Mouse (Mus musculus): ENCODE measurements around the gene March4.

The March4 gene

GRCm38 (mm10) chr1:72530516-72531196, 6.1 kb downstream of the March4 start:
- no peak for DNase-seq (ENCODE audit: low spot score in 2 of 2)

DNA sequence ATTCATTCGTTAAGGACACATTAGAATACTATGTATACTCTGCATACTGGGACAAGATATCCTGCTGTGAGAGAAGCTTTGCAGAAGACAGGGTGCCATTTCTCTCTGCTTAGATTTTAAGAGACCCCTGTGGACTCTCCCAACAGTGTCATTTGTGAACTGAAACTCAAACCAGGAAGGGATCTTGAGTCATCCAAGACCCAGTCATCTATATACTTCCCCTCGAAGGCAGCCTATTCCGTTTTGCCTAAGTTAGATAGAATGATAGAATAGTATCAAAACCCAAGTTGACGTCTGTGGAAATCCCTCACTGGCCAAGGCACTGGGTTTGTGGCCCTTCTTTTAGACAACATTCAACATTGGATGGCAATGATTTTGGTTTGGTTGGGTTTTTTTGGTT, 7.5 kb downstream of the March4 start:
- no peak for DNase-seq (ENCODE audit: low spot score in 2 of 2)

DNA sequence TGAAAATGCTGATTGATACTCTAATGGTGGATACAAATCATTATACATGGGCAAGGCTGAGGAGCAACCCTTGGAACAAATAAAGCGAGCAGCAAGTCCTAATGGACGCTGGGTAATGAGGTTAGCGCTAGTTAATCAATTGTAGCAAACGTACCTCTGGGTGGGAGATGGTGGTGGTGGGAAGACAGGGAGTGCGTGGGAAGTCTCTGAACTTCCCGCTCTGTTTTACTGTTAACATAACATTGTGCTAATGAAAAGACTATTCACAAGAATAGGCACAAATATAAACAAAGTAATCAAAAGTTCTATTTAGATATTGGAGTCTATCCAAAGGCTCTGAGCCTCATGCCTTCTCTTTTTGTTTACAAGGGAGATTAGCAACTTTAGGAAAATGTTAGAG, 13.1 kb downstream of the March4 start:
- DNase-seq (ENCODE audit: low spot score in 2 of 2): no peak

DNA sequence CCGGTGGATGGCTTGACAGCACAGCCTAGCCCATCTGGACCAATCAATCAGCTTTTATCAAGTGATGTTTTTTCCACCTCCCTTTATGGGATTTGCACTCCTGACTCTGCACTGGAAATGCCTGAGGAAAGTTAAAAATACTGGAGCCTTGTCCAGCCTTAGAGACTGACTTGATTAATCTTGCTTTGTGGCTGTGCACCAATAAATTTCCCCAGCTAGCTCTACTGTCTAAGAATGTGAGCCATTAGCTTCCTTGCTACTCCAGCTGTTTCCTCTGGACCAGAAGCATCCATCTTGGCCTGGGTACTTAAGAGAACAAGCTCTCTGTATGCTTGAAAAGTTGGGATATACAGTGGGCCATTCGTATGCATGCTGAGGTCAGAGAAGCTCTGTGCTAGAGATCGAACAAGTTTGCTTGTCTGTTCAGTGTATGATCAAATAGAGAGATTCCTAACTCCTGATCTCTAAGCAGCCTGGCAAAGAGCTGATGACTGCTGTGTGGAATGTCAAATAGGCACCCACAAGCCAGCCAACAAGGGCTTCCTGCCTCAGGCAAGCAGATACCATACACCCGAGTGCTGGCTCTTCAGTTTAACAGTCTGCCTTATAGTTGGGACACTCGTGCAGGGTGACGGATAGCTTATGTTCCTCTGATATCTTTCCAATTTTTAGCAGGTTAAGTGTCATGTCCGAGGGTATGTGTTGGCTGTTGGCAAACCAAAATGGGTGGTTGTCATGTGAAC, 25.8 kb downstream of the March4 start:
- DNase-seq (ENCODE audit: low spot score in 2 of 2): no peak

DNA sequence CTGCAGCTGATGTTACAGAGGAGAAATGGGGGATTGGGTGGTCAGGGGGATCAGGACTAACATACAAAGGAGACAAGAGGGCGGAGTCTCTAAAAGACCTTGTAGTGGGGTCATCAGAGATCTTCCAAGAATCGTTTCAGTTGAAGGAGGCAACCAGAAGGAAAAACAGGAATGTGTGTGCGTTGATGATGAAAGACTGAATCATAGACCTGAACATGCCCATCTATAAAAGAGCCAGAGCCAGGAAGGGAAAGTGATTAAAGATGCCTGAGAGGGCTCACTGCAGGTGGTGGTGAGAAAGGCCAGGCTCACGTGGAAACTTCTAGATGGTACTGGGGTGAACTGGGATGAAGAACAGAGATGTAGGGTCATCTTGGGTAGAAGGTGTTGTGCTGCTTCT, 27.2 kb downstream of the March4 start:
- no peak for DNase-seq (ENCODE audit: low spot score in 2 of 2)

DNA sequence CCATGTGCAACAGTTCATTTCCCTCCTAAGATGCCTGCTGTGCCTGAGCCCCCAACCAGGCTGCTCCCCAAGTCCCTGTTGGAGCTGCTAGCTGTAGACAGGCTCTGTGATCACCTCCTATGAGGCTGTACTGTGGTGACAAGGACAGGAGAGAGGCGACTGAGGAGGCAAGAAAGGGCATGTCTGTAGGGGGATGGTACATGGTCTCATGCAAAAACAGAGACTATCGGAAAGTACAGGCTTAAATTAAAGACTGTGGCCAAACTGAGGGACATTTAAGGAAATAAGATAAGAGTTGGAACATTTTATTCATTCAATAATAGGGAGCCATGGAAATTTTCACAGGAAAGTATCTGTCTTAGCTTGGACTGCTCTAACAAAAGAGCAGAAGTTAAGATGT, 29.1 kb downstream of the March4 start:
- DNase-seq (ENCODE audit: low spot score in 2 of 2): no peak

DNA sequence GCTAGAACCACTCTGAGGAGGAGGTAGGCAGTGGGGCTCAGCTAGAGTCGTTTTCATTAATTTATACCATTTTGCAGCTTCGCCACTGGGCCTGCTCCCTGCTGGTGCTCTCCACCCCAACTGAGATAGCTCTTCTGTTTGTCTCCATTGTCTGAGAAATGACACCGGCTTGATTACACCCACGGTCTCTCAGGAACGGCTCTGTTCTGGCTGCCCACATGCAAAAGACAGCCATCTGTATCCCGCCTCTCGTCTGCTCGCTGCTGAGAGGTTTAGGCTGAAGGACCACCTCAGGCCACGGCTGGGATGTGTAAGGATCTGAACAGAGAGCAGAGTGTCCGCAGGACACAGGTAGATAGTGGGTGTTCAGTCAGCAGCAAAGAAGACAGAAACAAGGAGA, 30.5 kb downstream of the March4 start:
- DNase-seq (ENCODE audit: low spot score in 2 of 2): no peak

DNA sequence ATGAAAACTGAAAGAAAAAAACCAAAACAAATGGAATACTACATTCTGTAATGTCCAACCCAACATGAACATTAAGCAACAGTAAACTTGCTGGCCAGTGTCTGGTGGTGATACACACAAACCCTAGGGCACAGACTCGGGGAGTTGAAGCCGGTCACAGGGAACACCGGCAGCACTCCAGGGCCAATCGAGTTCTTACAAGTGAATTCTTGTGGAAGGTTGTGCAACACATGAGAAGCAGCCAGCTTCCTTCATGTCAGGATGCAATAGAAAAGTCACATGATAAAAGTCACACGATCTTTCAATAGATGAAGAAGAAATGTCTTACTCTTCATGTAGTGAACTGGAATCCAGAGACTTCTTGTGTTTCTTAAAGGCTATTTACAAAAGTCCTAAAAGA, 39.1 kb downstream of the March4 start:
- no peak for DNase-seq (ENCODE audit: low spot score in 2 of 2)

DNA sequence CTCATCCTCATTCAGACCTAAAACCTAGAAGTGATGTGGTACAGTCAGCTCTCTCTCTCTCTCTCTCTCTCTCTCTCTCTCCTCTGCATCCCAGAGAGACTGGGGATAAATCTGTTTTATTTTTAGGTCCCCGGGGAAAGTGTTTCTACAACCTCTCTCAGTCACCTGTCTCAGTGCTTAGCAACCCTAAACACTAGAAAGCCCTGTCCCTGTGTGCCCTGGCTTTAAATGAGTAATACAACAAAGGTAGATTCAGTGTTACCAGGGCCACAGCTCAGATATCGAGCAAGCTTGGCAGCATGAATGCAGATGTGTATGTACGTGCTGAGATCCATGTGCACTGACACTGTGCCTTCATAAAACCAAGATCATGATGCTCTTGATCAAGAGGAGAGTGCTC, 43.3 kb downstream of the March4 start:
- DNase-seq (ENCODE audit: low spot score in 2 of 2): no peak

- DNase-seq (ENCODE audit: low spot score in 2 of 2): no peak
These were observed 44.1 kb downstream of the March4 start for GRCm38 (mm10) chr1:72492666-72493065.

- no peak for DNase-seq (ENCODE audit: low spot score in 2 of 2)
These were observed 45.4 kb downstream of the March4 start for GRCm38 (mm10) chr1:72491307-72491706.

DNA sequence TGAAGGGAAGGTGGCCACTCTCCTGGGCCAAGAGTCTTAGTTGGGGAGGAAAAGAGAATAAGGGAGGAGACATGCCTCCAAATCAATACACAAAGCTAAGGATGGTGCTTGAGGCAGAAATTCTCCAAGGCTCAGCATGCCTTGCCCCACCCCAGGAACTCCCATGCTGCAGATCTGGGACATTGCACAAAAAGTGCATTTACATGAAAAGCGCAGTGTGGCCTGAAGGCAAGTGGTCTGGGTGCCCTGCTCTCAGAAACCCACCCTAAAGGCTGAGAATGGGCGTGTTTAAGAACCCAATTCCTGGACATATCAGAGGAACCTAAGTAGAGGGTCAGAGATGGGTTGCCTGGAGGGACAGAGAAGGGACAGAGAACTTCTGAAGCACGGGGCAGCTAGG, 45.9 kb downstream of the March4 start:
- no peak for DNase-seq (ENCODE audit: low spot score in 2 of 2)

DNA sequence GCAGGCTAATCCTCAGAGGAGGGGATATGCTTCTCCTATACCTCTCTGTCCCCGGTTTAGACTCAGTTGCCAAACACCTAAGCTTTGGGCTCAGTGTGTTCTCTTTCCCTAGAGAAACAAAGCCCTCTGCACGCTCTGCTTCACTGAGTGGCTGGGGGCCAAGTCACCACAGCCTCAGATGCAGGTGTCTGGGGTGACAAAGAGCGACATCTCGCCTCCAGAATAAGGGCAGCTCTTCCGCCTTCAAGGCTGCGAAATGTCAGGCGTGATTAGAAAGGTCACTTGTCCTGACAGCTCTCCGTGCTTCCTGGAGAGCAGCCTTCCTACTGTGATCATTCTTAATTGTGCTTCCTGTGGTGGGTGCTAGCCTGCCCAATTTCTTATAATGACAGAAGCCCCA, 46.5 kb downstream of the March4 start:
- DNase-seq (ENCODE audit: low spot score in 2 of 2): no peak

DNA sequence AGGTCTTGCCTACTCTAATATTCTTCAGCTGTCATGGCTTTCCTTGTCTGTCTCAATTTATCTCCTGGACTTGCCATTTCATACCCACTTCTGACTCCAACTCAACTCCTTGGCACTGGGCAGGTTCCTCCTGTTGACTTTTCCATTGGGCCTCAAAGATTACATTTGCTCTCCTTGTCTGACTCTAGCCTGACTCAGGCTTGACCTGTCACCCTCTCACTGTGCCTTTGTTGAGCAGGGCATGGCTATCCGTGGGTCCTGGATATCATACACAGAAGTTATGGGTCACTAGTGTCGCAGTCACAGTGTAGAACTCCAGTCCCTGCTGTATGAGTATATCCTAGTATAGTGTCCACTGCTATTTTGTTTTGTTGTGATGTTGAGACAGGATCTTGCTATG, 60.1 kb downstream of the March4 start:
- no peak for DNase-seq (ENCODE audit: low spot score in 2 of 2)

DNA sequence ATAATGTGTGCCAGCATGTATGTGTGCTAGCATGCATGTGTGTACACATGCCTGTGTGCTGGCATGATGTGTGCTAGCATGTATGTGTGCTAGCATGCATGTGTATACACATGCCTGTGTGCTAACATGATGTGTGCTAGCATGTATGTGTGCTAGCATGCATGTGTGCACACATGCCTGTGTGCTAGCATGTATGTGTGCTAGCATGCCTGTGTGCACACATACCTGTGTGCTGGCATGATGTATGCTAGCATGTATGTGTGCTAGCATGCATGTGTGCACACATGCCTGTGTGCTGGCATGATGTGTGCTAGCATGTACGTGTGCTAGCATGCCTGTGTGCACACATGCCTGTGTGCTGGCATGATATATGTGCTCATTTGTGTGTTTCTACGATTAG, 67.7 kb downstream of the March4 start:
- DNase-seq (ENCODE audit: low spot score in 2 of 2): no peak

DNA sequence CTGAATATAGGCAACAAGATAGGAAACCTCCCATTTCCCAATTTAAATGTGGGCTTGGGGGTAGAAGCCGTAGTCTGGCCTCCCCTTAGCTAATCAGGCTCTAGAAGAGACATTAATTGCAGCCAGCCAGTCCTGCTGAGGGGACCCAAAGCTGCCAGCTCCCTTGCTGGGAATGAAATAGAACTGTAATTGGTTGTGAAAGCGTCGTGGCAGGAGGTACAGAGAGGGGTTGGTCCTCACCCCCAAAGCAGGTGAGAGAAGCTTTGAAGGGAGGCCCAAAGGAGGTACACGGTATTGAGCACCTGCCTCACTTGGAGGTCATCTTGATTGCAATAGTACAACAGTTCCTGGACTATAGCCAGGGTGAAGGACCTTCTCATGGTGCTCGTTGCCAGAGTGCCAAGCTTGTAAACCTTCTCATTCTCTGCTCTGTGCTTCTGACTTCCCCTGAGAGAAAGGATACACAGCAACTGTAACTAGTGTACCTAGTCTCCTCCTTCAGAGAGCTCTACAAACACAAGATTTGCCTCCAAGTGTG, 68.2 kb downstream of the March4 start:
- no peak for DNase-seq (ENCODE audit: low spot score in 2 of 2)

- no peak for DNase-seq (ENCODE audit: low spot score in 2 of 2)
These were observed 71.7 kb downstream of the March4 start for GRCm38 (mm10) chr1:72464926-72465583.

GRCm38 (mm10) chr1:72462516-72462915, 74.2 kb downstream of the March4 start:
- DNase-seq (ENCODE audit: low spot score in 2 of 2): no peak

- no peak for DNase-seq (ENCODE audit: low spot score in 2 of 2)
These were observed 79.1 kb downstream of the March4 start for GRCm38 (mm10) chr1:72457652-72458051.

DNA sequence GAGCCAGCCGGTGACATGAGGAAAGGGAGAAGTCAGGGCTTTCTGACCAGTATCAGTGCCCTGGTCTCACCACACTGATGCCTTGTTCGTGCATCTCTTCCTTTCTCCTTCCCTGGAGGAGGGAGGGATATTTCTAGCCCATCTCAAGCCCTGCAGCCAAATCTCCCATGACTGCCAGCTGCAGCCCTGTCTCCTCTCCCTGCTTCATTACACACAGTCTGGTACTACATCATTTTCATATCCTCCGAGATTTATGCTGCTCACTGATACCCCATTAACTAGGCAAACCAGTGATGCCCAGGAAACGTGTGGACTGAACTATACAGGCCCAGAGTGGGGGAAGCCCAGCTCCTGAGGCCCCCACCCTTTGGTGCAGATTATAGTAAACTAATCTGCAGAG, 80.8 kb downstream of the March4 start:
- no peak for DNase-seq (ENCODE audit: low spot score in 2 of 2)

- DNase-seq (ENCODE audit: low spot score in 2 of 2): no peak
These were observed 82.0 kb downstream of the March4 start for GRCm38 (mm10) chr1:72454733-72455201.

DNA sequence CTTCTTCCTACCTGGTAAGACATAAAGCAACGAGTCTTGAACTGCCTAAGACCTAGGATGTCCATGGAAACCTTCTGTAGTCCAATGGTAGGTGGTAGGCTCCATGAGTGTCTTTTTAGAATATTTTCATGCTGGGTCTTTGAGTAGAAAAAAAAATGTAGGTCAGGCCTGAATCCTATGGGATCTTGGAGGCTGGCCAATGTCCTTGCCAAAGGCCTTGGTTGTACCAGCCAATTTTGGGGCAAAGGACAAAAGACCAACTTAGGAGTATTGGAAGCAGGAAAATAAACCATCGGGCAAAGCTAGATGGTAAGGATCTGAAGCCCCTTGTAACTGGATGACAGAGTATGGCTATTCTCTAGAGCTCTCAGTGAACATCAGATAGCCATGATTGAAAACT, 83.9 kb downstream of the March4 start:
- DNase-seq (ENCODE audit: low spot score in 2 of 2): no peak

DNA sequence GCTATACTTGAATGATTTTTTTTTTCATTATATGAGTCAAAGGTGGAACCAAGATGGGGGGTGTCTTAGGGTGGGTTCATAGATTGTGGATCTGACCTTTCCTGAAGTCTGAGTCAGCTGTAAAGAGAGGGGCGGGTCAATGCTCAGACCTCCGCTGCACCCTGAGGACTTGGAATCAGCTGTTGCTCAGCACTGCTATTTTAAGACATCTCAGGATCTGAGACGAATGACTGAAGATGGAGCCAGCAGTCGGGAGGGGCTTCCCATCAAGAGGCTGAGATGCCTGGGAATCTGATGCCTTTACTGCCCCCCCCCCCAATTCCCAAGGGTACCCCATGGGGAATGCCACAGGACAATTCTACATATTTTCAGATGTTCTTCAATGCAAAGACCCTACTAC, 85.9 kb downstream of the March4 start:
- no peak for DNase-seq (ENCODE audit: low spot score in 2 of 2)
